Mouse (Mus musculus): ENCODE data around the gene Cntn5. TPM values are rescaled to one million over a fixed set of nuclear protein-coding genes. Genes with fewer than 3 reads are reported as not detected.

The Cntn5 gene
- total and polyA plus RNA-seq, 3 experiments: not detected

GRCm38 (mm10) chr9:9949346-9949745 lies 955.2 kb downstream of the Cntn5 start:
- no peaks in the 10 kb centered on the region for H3K79me2 ChIP-seq (replicated peaks; ENCODE audit: control insufficient read depth, extremely low read depth, insufficient read depth, poor library complexity, severe bottlenecking)
- H3K4me3 ChIP-seq (replicated peaks in 1 of 3; ENCODE audit: low read depth in 2 of 3, low read length in 2 of 3, poor library complexity in 1 of 3): no peak overlapping the region
- no peaks in the 10 kb centered on the region for H3K36me3 ChIP-seq (replicated peaks in 1 of 2; ENCODE audit: control insufficient read depth in 1 of 2, insufficient read depth in 1 of 2, low read length in 1 of 2)
- no peak overlapping the region for H3K4me2 ChIP-seq (ENCODE audit: insufficient read depth, low read depth, poor library complexity, severe bottlenecking)
- no peak overlapping the region for H3K27ac ChIP-seq (ENCODE audit: insufficient read depth, low read depth)
- no peaks in the 10 kb centered on the region for H3K27me3 ChIP-seq (replicated peaks)
- in situ Hi-C loops (cut with MboI; ENCODE audit: low pct_ligation_motif_present, low pct_unique_long_range_greater_than_20kb, low sequenced_read_pairs) (no loop called here), dilution Hi-C loops (cut with MboI; ENCODE audit: extremely low pct_ligation_motif_present, extremely low pct_unique_long_range_greater_than_20kb, low sequenced_read_pairs) (no loop called here)
- no peak for DNase-seq (ENCODE audit: extremely low read depth)
- TF ChIP-seq TBP (conservative IDR thresholded peaks at IDR 0.05; ENCODE audit: low read depth, low read length) (no peak), POLR2A (IDR thresholded peaks at IDR 0.05; ENCODE audit: low read depth, low read length) (no peak), MXI1 (IDR thresholded peaks at IDR 0.05; ENCODE audit: low read depth, low read length) (no peak), CHD2 (IDR thresholded peaks at IDR 0.05; ENCODE audit: low read length) (no peak), NELFE (IDR thresholded peaks at IDR 0.05; ENCODE audit: low read depth, low read length) (no peak), POLR2AphosphoS2 (IDR thresholded peaks at IDR 0.05; ENCODE audit: low read depth, low read length) (no peak), MAX (IDR thresholded peaks at IDR 0.05; ENCODE audit: low read length) (no peak), USF1 (IDR thresholded peaks at IDR 0.05; ENCODE audit: low read depth, low read length) (no peak), CHD1 (IDR thresholded peaks at IDR 0.05; ENCODE audit: low read depth, low read length) (no peak), RCOR1 (conservative IDR thresholded peaks at IDR 0.05; ENCODE audit: low read depth, low read length) (no peak), MAZ (IDR thresholded peaks at IDR 0.05; ENCODE audit: low read depth, low read length) (no peak), GABPA (IDR thresholded peaks at IDR 0.05; ENCODE audit: insufficient replicate concordance, low read depth, low read length) (no peak), MYC (IDR thresholded peaks at IDR 0.05; ENCODE audit: low read depth, low read length) (no peak), JUN (IDR thresholded peaks at IDR 0.05; ENCODE audit: insufficient read depth, low read depth, low read length) (no peak), ZKSCAN1 (IDR thresholded peaks at IDR 0.05; ENCODE audit: borderline replicate concordance, low read depth, low read length) (no peak), JUND (conservative IDR thresholded peaks at IDR 0.05; ENCODE audit: low read depth, low read length) (no peak), PAX5 (IDR thresholded peaks at IDR 0.05; ENCODE audit: low read length) (no peak), USF2 (conservative IDR thresholded peaks at IDR 0.05; ENCODE audit: low read depth, low read length) (no peak), MEF2A (IDR thresholded peaks at IDR 0.05; ENCODE audit: borderline replicate concordance, low read depth, low read length) (no peak)
- H3K4me1 ChIP-seq (ENCODE audit: control insufficient read depth in 1 of 2, insufficient read depth in 2 of 2): no peaks in the 10 kb centered on the region
- H3K9me3 ChIP-seq (replicated peaks; ENCODE audit: low read length): no peaks in the 10 kb centered on the region
- no peak overlapping the region for H3K9ac ChIP-seq (ENCODE audit: insufficient read depth, low read depth)

GRCm38 (mm10) chr9:9944872-9945271 lies 959.7 kb downstream of the Cntn5 start:
- in situ Hi-C loops (cut with MboI; ENCODE audit: low pct_ligation_motif_present, low pct_unique_long_range_greater_than_20kb, low sequenced_read_pairs): no loop called here
- dilution Hi-C loops (cut with MboI; ENCODE audit: extremely low pct_ligation_motif_present, extremely low pct_unique_long_range_greater_than_20kb, low sequenced_read_pairs): no loop called here
- no peak for TF ChIP-seq ZKSCAN1 (IDR thresholded peaks at IDR 0.05; ENCODE audit: borderline replicate concordance, low read depth, low read length)
- no peak for TF ChIP-seq POLR2A (IDR thresholded peaks at IDR 0.05; ENCODE audit: low read depth, low read length)
- TF ChIP-seq MEF2A (IDR thresholded peaks at IDR 0.05; ENCODE audit: borderline replicate concordance, low read depth, low read length): no peak
- TF ChIP-seq RAD21 (IDR thresholded peaks at IDR 0.05; ENCODE audit: low read depth, low read length): no peak
- no peak for TF ChIP-seq EP300 (IDR thresholded peaks at IDR 0.05; ENCODE audit: low read length)
- no peak for TF ChIP-seq USF2 (conservative IDR thresholded peaks at IDR 0.05; ENCODE audit: low read depth, low read length)

More at GRCm38 (mm10) chr9:9944872-9945271, 959.7 kb downstream of the Cntn5 start:
- no peak overlapping the region for H3K9ac ChIP-seq (ENCODE audit: insufficient read depth, low read depth)
- H3K27me3 ChIP-seq (replicated peaks): no peaks in the 10 kb centered on the region
- DNase-seq (ENCODE audit: extremely low read depth): no peak
- H3K9me3 ChIP-seq (replicated peaks; ENCODE audit: low read length): no peaks in the 10 kb centered on the region
- no peaks in the 10 kb centered on the region for H3K4me1 ChIP-seq (ENCODE audit: control insufficient read depth in 1 of 2, insufficient read depth in 2 of 2)
- H3K27ac ChIP-seq (ENCODE audit: insufficient read depth, low read depth): no peak overlapping the region
- H3K4me2 ChIP-seq (ENCODE audit: insufficient read depth, low read depth, poor library complexity, severe bottlenecking): no peak overlapping the region
- no peaks in the 10 kb centered on the region for H3K36me3 ChIP-seq (replicated peaks in 1 of 2; ENCODE audit: control insufficient read depth in 1 of 2, insufficient read depth in 1 of 2, low read length in 1 of 2)
- H3K79me2 ChIP-seq (replicated peaks; ENCODE audit: control insufficient read depth, extremely low read depth, insufficient read depth, poor library complexity, severe bottlenecking): no peaks in the 10 kb centered on the region
- no peak overlapping the region for H3K4me3 ChIP-seq (replicated peaks in 1 of 3; ENCODE audit: low read depth in 2 of 3, low read length in 2 of 3, poor library complexity in 1 of 3)

Data from CH12.LX (cell line).